18 mouse cellular contexts compared by ENCODE assay signal in genomic region chr13:118027868-118028267, GRCm38 (mm10).
DNase-seq lines count a peak whose midpoint lies in the region; ATAC-seq and TF ChIP-seq lines count a peak whose summit lies in the region.
"Had no signal": no experiment of that assay in that cellular context is flagged by ENCODE, and none has a peak within 500 bp of the region (broad histone marks: within the 10 kb centered on the region; RNA-seq: fewer than 3 reads in every experiment).

No protein-coding gene starts in this region.

- H3K36me3 ChIP-seq in hindbrain, embryonic 13.5 days: no peaks in the 10 kb centered on the region
- H3K36me3 ChIP-seq in hindbrain, embryonic 12.5 days: no peaks in the 10 kb centered on the region
- no peaks in the 10 kb centered on the region for H3K36me3 ChIP-seq in neural tube, embryonic 12.5 days
- H3K36me3 ChIP-seq in ES-E14 (ENCODE audit: control insufficient read depth, insufficient read depth, low read length, poor library complexity, severe bottlenecking): no peaks in the 10 kb centered on the region
- H3K36me3 ChIP-seq: embryonic facial prominence, embryonic 10.5 days; heart, embryonic 13.5 days; hindbrain, embryonic 15.5 days had no signal

- in situ Hi-C loops in ES-E14 (cut with MboI; ENCODE audit: low sequenced_read_pairs in 2 of 2, unreplicated experiment in 2 of 2): no loop called here

- no peak overlapping the region for H3K4me3 ChIP-seq in hindbrain, embryonic 13.5 days
- H3K4me3 ChIP-seq in hindbrain, embryonic 12.5 days: no peak overlapping the region
- H3K4me3 ChIP-seq in neural tube, embryonic 12.5 days: no peak overlapping the region
- no peak overlapping the region for H3K4me3 ChIP-seq in ES-E14 (ENCODE audit: insufficient read depth in 1 of 2, low read depth in 1 of 2, low read length in 2 of 2, poor library complexity in 1 of 2, severe bottlenecking in 1 of 2)
- H3K4me3 ChIP-seq: embryonic facial prominence, embryonic 10.5 days; forebrain, embryonic 13.5 days; heart, embryonic 13.5 days; hindbrain, embryonic 15.5 days had no signal

- no peaks in the 10 kb centered on the region for H3K9me3 ChIP-seq in hindbrain, embryonic 13.5 days
- H3K9me3 ChIP-seq in hindbrain, embryonic 12.5 days (replicated peaks): no peaks in the 10 kb centered on the region
- no peaks in the 10 kb centered on the region for H3K9me3 ChIP-seq in neural tube, embryonic 12.5 days
- no peaks in the 10 kb centered on the region for H3K9me3 ChIP-seq in ES-E14 (ENCODE audit: control insufficient read depth, insufficient read depth, low read depth, low read length)
- H3K9me3 ChIP-seq: embryonic facial prominence, embryonic 10.5 days; forebrain, embryonic 13.5 days; heart, embryonic 13.5 days; hindbrain, embryonic 15.5 days had no signal

- WGBS in hindbrain, embryonic 13.5 days: 32% methylated on average over 3 of the region's 3 CpGs
- WGBS in hindbrain, embryonic 12.5 days: 31% methylated on average over 3 of the region's 3 CpGs
- 32% methylated on average over 3 of the region's 3 CpGs for WGBS in neural tube, embryonic 12.5 days

- DNase-seq in neural tube, embryonic 10.5 days (ENCODE audit: extremely low spot score, low spot score): no peak
- no peak for DNase-seq in ES-E14 (ENCODE audit: low read depth, low spot score)
- DNase-seq in thymus, postnatal 25 days: no peak
- DNase-seq: adrenal gland, adult 8-10 months; adrenal gland, postnatal 36 days; cerebellum, adult 2 months; cerebellum, postnatal 10 days; forebrain, postnatal 0 days; gastrocnemius, postnatal 25 days; heart, postnatal 4 days had no signal

- ATAC-seq in hindbrain, embryonic 13.5 days (ENCODE audit: low FRiP score): 0 out of 2 replicates have a peak, but pooled peaks have one; percentile 18
- no peak for ATAC-seq in hindbrain, embryonic 12.5 days (ENCODE audit: low FRiP score)
- ATAC-seq in neural tube, embryonic 12.5 days (ENCODE audit: low FRiP score, low read depth): 0 out of 2 replicates have a peak, but pooled peaks have one; percentile 26
- ATAC-seq: forebrain, embryonic 13.5 days; forebrain, postnatal 0 days; inflammation-experienced regulatory T-cells, adult 6 months had no signal

- H3K4me2 ChIP-seq in hindbrain, embryonic 13.5 days: no peak overlapping the region
- H3K4me2 ChIP-seq in hindbrain, embryonic 12.5 days (replicated peaks): no peak overlapping the region
- H3K4me2 ChIP-seq in neural tube, embryonic 12.5 days (replicated peaks): no peak overlapping the region
- H3K4me2 ChIP-seq: forebrain, embryonic 13.5 days; heart, embryonic 13.5 days; hindbrain, embryonic 15.5 days had no signal

- no peaks in the 10 kb centered on the region for H3K27me3 ChIP-seq in hindbrain, embryonic 13.5 days
- no peaks in the 10 kb centered on the region for H3K27me3 ChIP-seq in hindbrain, embryonic 12.5 days
- no peaks in the 10 kb centered on the region for H3K27me3 ChIP-seq in neural tube, embryonic 12.5 days (replicated peaks)
- H3K27me3 ChIP-seq: forebrain, embryonic 13.5 days; heart, embryonic 13.5 days; hindbrain, embryonic 15.5 days had no signal

- H3K9ac ChIP-seq in hindbrain, embryonic 13.5 days: no peak overlapping the region
- no peak overlapping the region for H3K9ac ChIP-seq in hindbrain, embryonic 12.5 days
- no peak overlapping the region for H3K9ac ChIP-seq in neural tube, embryonic 12.5 days
- H3K9ac ChIP-seq in ES-E14 (ENCODE audit: insufficient read depth, low read depth, low read length, poor library complexity, severe bottlenecking): no peak overlapping the region
- H3K9ac ChIP-seq: forebrain, embryonic 13.5 days; forebrain, postnatal 0 days; heart, embryonic 13.5 days; hindbrain, embryonic 15.5 days had no signal

- no peak overlapping the region for H3K27ac ChIP-seq in hindbrain, embryonic 13.5 days
- H3K27ac ChIP-seq in hindbrain, embryonic 12.5 days: no peak overlapping the region
- H3K27ac ChIP-seq in neural tube, embryonic 12.5 days: no peak overlapping the region
- H3K27ac ChIP-seq in ES-E14 (ENCODE audit: insufficient read depth, low read depth, low read length, poor library complexity, severe bottlenecking): no peak overlapping the region
- H3K27ac ChIP-seq: embryonic facial prominence, embryonic 10.5 days; forebrain, embryonic 13.5 days; heart, embryonic 13.5 days; hindbrain, embryonic 15.5 days had no signal

- H3K4me1 ChIP-seq in hindbrain, embryonic 13.5 days (replicated peaks): no peaks in the 10 kb centered on the region
- H3K4me1 ChIP-seq in hindbrain, embryonic 12.5 days: no peaks in the 10 kb centered on the region
- H3K4me1 ChIP-seq in neural tube, embryonic 12.5 days: no peaks in the 10 kb centered on the region
- peaks cover 0 to 7% of the 10 kb centered on the region in 2 experiments; a peak in 1 of 4 replicates for H3K4me1 ChIP-seq in ES-E14 (ENCODE audit: control insufficient read depth in 2 of 2, insufficient read depth in 2 of 2, low read length in 2 of 2, poor library complexity in 1 of 2)
- H3K4me1 ChIP-seq: forebrain, embryonic 13.5 days; heart, embryonic 13.5 days; hindbrain, embryonic 15.5 days had no signal

TF ChIP-seq in ES-E14, 5 proteins besides CTCF, POLR2A, EP300 and RAD21:
- TF ChIP-seq ZNF384 (IDR thresholded peaks at IDR 0.05; ENCODE audit: low read depth, low read length) (peak; percentile 56; the same call in 1 of the 2 replicates), MAFK (IDR thresholded peaks at IDR 0.05; ENCODE audit: insufficient read depth, low read depth, low read length) (no peak), CHD2 (IDR thresholded peaks at IDR 0.05; ENCODE audit: low read depth, low read length) (no peak), HCFC1 (IDR thresholded peaks at IDR 0.05; ENCODE audit: borderline replicate concordance, insufficient read depth, low read length) (no peak), ZC3H11A (IDR thresholded peaks at IDR 0.05; ENCODE audit: borderline replicate concordance, low read depth, low read length) (no peak)
